Mouse (Mus musculus) kidney, postnatal 10 days (tissue): Measurements from ENCODE around the gene Galnt10.

Source experiments
- DNase-seq: peaks from one replicate; pipeline ENCODE4 v3.0.0; 2021; ENCODE audit warnings: mixed read lengths

Galnt10 gene

GRCm38 (mm10) chr11:57645018-57645559, at the start of gene Galnt10:
Galnt10 (plus strand) TSS chr11:57645442.
- peak; percentile 93 for DNase-seq

GRCm38 (mm10) chr11:57595899-57596298, 49.3 kb upstream of the Galnt10 start:
- no peak for DNase-seq

GRCm38 (mm10) chr11:57598161-57598560, 47.1 kb upstream of the Galnt10 start:
- DNase-seq, result peak; percentile 30

- no peak for DNase-seq
Observed at GRCm38 (mm10) chr11:57599304-57599703, 45.9 kb upstream of the Galnt10 start.

- no peak for DNase-seq
Observed at GRCm38 (mm10) chr11:57600113-57600512, 45.1 kb upstream of the Galnt10 start.

- DNase-seq, result peak; percentile 37
Observed at GRCm38 (mm10) chr11:57600621-57601121, 44.6 kb upstream of the Galnt10 start.

GRCm38 (mm10) chr11:57601806-57602455, 43.3 kb upstream of the Galnt10 start:
- DNase-seq, result no peak

GRCm38 (mm10) chr11:57605086-57605485, 40.2 kb upstream of the Galnt10 start:
- no peak for DNase-seq

- no peak for DNase-seq
Observed at GRCm38 (mm10) chr11:57605660-57606059, 39.6 kb upstream of the Galnt10 start.

- DNase-seq, result no peak
Observed at GRCm38 (mm10) chr11:57614502-57614901, 30.7 kb upstream of the Galnt10 start.

- DNase-seq, result no peak
Observed at GRCm38 (mm10) chr11:57615286-57615685, 30.0 kb upstream of the Galnt10 start.

- DNase-seq, result peak; percentile 24
Observed at GRCm38 (mm10) chr11:57615871-57616270, 29.4 kb upstream of the Galnt10 start.

- DNase-seq, result peak; percentile 81
Observed at GRCm38 (mm10) chr11:57617526-57618264, 27.5 kb upstream of the Galnt10 start.

- DNase-seq, result no peak
Observed at GRCm38 (mm10) chr11:57621472-57621871, 23.8 kb upstream of the Galnt10 start.

GRCm38 (mm10) chr11:57621876-57622275, 23.4 kb upstream of the Galnt10 start:
- no peak for DNase-seq

GRCm38 (mm10) chr11:57624490-57624893, 20.8 kb upstream of the Galnt10 start:
- no peak for DNase-seq

- no peak for DNase-seq
Observed at GRCm38 (mm10) chr11:57625465-57625864, 19.8 kb upstream of the Galnt10 start.

GRCm38 (mm10) chr11:57627086-57627735, 18.0 kb upstream of the Galnt10 start:
- DNase-seq, result peak; percentile 70

- peak; percentile 38 for DNase-seq
Observed at GRCm38 (mm10) chr11:57631805-57632485, 13.3 kb upstream of the Galnt10 start.

GRCm38 (mm10) chr11:57633006-57633405, 12.2 kb upstream of the Galnt10 start:
- peak; percentile 2 for DNase-seq

- DNase-seq, result peak; percentile 7
Observed at GRCm38 (mm10) chr11:57633975-57634585, 11.2 kb upstream of the Galnt10 start.

GRCm38 (mm10) chr11:57635148-57635547, 10.1 kb upstream of the Galnt10 start:
- no peak for DNase-seq
